Mouse (Mus musculus): ENCODE measurements around the gene Mroh7.

The Mroh7 gene

GRCm38 (mm10) chr4:106643483-106644217, 87.1 kb downstream of the Mroh7 start:
- no peak; the same call in 1 of the 2 replicates for ATAC-seq (ENCODE audit: insufficient number of reproducible peaks, low FRiP score, low TSS enrichment)

DNA sequence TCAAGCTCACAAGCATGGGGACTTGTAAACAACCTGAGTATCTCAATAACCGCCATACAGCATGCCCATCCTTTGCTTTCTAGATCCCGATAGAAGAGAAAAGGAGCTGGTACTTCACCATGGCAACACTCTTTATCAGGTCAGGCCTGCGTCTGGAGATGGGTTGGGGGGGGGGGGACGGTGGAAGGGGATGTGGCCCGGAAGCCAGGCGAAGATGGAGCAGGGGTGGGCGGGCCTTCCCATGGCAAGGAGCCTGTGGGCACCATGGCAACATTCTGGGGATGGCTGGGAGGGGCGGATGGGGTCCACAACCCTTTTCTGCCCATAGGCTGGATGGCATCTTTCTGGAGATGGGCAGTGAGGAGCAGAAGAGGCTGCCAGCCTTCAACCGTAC, 96.6 kb downstream of the Mroh7 start:
- ATAC-seq (ENCODE audit: insufficient number of reproducible peaks, low FRiP score, low TSS enrichment) = no peak

DNA sequence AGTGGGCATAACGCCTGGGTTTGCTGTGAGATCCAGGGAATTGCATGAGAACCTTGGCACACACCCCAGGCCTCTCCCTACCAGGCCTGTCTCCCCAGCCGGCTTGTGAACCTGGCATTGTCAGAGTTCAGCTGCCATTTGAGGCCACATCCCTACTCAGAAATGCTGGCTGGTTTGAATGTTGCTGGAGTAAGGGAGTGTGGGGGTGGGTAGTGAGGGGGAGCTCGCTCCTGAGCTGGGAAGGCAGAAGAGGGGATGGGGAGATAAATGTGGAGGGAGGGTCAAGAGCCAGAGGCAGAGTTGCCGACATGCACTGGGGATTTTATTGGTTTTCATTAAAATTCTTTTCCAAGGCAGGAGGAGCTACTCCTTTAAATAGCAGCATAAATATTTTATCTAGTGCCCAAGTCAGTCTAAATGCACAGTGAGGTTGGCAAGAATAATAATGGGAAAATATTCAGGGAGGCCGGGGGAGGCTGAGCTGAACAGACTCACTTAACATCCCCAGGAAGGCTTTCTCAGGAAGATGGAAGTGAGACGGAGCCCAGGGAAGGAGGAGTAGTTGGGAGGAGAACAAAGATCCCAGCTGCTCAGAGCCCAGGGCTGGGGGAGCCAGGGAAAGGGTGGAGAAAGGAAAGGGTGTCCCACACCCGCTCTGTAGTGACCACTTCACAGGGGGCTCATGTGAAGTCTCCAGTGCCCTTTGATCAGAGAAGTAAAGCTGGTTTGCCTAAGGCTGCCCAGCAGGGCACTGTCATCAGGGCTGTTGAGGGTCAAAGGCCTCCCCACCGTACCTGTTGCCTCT, 97.2 kb downstream of the Mroh7 start:
- ATAC-seq (ENCODE audit: insufficient number of reproducible peaks, low FRiP score, low TSS enrichment) = no peak

- ATAC-seq (ENCODE audit: insufficient number of reproducible peaks, low FRiP score, low TSS enrichment) = no peak
Measured at GRCm38 (mm10) chr4:106632313-106632712, 98.4 kb downstream of the Mroh7 start.
